Mouse (Mus musculus) kidney, adult 8-10 months (tissue): ENCODE data around the gene Olfr311.

ENCODE experiments used
- DNase-seq, 2 experiments: peaks; one replicate each; pipeline ENCODE4 v3.0.0; 2022

The Olfr311 gene

DNA sequence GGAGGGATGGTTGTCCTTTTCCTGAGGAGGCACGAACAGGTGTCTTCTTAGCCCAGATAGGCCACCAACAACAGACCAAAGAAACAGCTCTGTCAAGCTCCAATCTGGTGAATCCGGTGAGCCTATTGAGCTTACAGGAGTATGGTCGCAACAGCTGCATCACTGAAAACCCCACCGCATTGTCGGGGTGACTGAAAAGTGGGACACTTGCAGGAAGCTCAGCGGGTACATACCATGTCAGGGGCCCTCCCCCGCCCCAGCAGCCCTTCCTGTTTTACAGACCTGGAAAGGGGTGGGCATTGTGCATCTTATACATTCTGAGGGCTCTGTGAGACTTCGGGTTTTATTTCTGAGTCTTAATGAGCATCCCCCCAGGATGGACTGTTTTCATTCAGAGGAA, 44.7 kb downstream of the Olfr311 start:
- no peak for DNase-seq

- no peak for DNase-seq
These were observed 51.5 kb downstream of the Olfr311 start for GRCm38 (mm10) chr11:58890511-58890910.
